ENCODE assay signal across 13 mouse cellular contexts in the genomic region with DNA sequence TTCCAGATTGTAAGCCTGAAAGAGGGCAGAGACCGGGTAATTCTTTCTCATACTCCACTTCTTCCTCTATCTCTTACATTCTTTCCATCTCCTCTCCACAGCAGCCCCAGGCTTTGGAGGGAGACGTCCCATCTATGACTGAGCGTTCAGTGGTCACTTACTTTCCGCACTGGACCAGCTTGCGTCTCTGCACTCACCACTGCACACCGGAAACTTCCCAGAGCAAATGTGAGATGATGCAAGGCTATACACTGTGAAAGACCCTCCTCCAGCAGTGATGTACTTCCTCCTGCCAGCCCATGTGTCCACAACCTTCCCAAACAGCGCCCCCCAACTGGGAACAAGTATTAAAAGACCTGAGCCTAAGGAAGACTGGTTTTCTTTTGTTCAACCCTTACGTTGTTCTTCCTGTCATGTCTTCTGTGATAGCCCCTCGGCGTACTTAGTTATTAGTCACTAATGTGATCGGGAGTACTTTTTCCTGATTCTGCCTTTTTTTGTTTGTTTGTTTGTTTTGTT.
"Had no signal": no experiment of that assay in that cellular context is flagged by ENCODE, and none has a peak within 500 bp of the region (broad histone marks: within the 10 kb centered on the region; RNA-seq: fewer than 3 reads in every experiment).

No protein-coding gene starts in this region.

- H3K4me2 ChIP-seq: kidney, embryonic 15.5 days; limb, embryonic 15.5 days; neural tube, embryonic 13.5 days had no signal

- H3K9ac ChIP-seq: kidney, embryonic 15.5 days; limb, embryonic 15.5 days; neural tube, embryonic 13.5 days had no signal

- ATAC-seq: midbrain, embryonic 16.5 days had no signal

- H3K4me3 ChIP-seq: kidney, embryonic 15.5 days; left cerebral cortex, adult 2 months; limb, embryonic 15.5 days; midbrain, embryonic 10.5 days; neural tube, embryonic 13.5 days had no signal

- DNase-seq: kidney, adult 2 months; kidney, postnatal 14 days; lung, adult 18-20 months; retina, postnatal 1 day; right cerebral cortex, postnatal 4 days; spleen, adult 18-20 months; thymus, postnatal 4 days had no signal

- H3K27ac ChIP-seq: kidney, embryonic 15.5 days; left cerebral cortex, adult 2 months; limb, embryonic 15.5 days; midbrain, embryonic 10.5 days; neural tube, embryonic 13.5 days had no signal

- H3K4me1 ChIP-seq: limb, embryonic 15.5 days had no signal

- H3K27me3 ChIP-seq: kidney, embryonic 15.5 days; limb, embryonic 15.5 days; neural tube, embryonic 13.5 days had no signal

- H3K9me3 ChIP-seq: kidney, embryonic 15.5 days; limb, embryonic 15.5 days; midbrain, embryonic 10.5 days; neural tube, embryonic 13.5 days had no signal

- H3K36me3 ChIP-seq: kidney, embryonic 15.5 days; limb, embryonic 15.5 days; midbrain, embryonic 10.5 days; neural tube, embryonic 13.5 days had no signal
